Comparison of ENCODE assay signal across 9 mouse cellular contexts in genomic region chr5:35278019-35278418, GRCm38 (mm10). TPM values are rescaled to one million over a fixed set of nuclear protein-coding genes. Genes with fewer than 3 reads are reported as not detected.
DNase-seq lines count a peak whose midpoint lies in the region; ATAC-seq lines count a peak whose summit lies in the region.
"Had no signal": no experiment of that assay in that cellular context is flagged by ENCODE, and none has a peak within 500 bp of the region (broad histone marks: within the 10 kb centered on the region; RNA-seq: fewer than 3 reads in every experiment).

Gene Adra2c (plus strand): TSS chr5:35278319.

- no peaks in the 10 kb centered on the region for H3K9me3 ChIP-seq in lung, embryonic 15.5 days
- H3K9me3 ChIP-seq in limb, embryonic 11.5 days (ENCODE audit: control insufficient read depth, low read length): no peaks in the 10 kb centered on the region
- no peaks in the 10 kb centered on the region for H3K9me3 ChIP-seq in stomach, embryonic 15.5 days

- H3K36me3 ChIP-seq in lung, embryonic 15.5 days: no peaks in the 10 kb centered on the region
- no peaks in the 10 kb centered on the region for H3K36me3 ChIP-seq in limb, embryonic 11.5 days (ENCODE audit: control insufficient read depth, insufficient read depth, low read length)
- H3K36me3 ChIP-seq in stomach, embryonic 15.5 days: no peaks in the 10 kb centered on the region

- ATAC-seq in lung, embryonic 15.5 days (ENCODE audit: borderline replicate concordance, extremely low read depth, low FRiP score, low TSS enrichment): no peak
- no peak for ATAC-seq in limb, embryonic 11.5 days (ENCODE audit: insufficient number of reproducible peaks, low FRiP score, low TSS enrichment, low read depth)
- ATAC-seq in stomach, embryonic 15.5 days (ENCODE audit: insufficient read depth, low FRiP score, low read depth): no peak

- peaks cover 22% of the 10 kb centered on the region; the same call in 1 of the 2 replicates for H3K4me1 ChIP-seq in lung, embryonic 15.5 days
- peaks cover 10% of the 10 kb centered on the region; the same call in 1 of the 2 replicates for H3K4me1 ChIP-seq in limb, embryonic 11.5 days (ENCODE audit: control insufficient read depth, insufficient read depth, low read length)
- peaks cover 16% of the 10 kb centered on the region for H3K4me1 ChIP-seq in stomach, embryonic 15.5 days

- no peak for DNase-seq in frontal cortex, adult 2 months (ENCODE audit: extremely low spot score in 1 of 2, low spot score in 1 of 2)
- DNase-seq in frontal cortex, postnatal 14 days (ENCODE audit: low spot score in 2 of 2): no peak
- no peak for DNase-seq in lung, postnatal 36 days
- DNase-seq in limb, embryonic 11.5 days (ENCODE audit: low spot score): no peak
- DNase-seq in adrenal gland, postnatal 10 days: no peak
- DNase-seq in adrenal gland, adult 18-20 months (ENCODE audit: low spot score in 2 of 2): no peak
- DNase-seq: thymus, adult 2 months had no signal

- H3K27ac ChIP-seq in lung, embryonic 15.5 days: no peak within 1 kb of the TSS
- no peak within 1 kb of the TSS for H3K27ac ChIP-seq in limb, embryonic 11.5 days (replicated peaks; ENCODE audit: low read depth, low read length)
- H3K27ac ChIP-seq in stomach, embryonic 15.5 days: no peak within 1 kb of the TSS

- H3K4me3 ChIP-seq in lung, embryonic 15.5 days: peak within 1 kb of the TSS; percentile 46
- H3K4me3 ChIP-seq in limb, embryonic 11.5 days (ENCODE audit: low read depth, low read length): peak within 1 kb of the TSS; percentile 35
- peak within 1 kb of the TSS; percentile 40 for H3K4me3 ChIP-seq in stomach, embryonic 15.5 days (replicated peaks)

- peaks cover 86% of the 10 kb centered on the region for H3K27me3 ChIP-seq in lung, embryonic 15.5 days
- peaks cover 65% of the 10 kb centered on the region for H3K27me3 ChIP-seq in limb, embryonic 11.5 days (ENCODE audit: control insufficient read depth, insufficient read depth, low read length)
- peaks cover 69% of the 10 kb centered on the region for H3K27me3 ChIP-seq in stomach, embryonic 15.5 days (replicated peaks)

- no peak within 1 kb of the TSS for H3K9ac ChIP-seq in lung, embryonic 15.5 days
- 0 out of 2 replicates have a peak within 1 kb of the TSS, but pooled peaks have one; percentile 7 for H3K9ac ChIP-seq in limb, embryonic 11.5 days (ENCODE audit: low read length)
- no peak within 1 kb of the TSS for H3K9ac ChIP-seq in stomach, embryonic 15.5 days

- 51% methylated on average over 3 of the region's 3 CpGs for WGBS in lung, embryonic 15.5 days
- 45% methylated on average over 3 of the region's 3 CpGs for WGBS in limb, embryonic 11.5 days
- WGBS in stomach, embryonic 15.5 days: 46% methylated on average over 3 of the region's 3 CpGs

- H3K4me2 ChIP-seq in lung, embryonic 15.5 days: peak within 1 kb of the TSS; percentile 90
- peak within 1 kb of the TSS; percentile 87 for H3K4me2 ChIP-seq in limb, embryonic 11.5 days (ENCODE audit: low read depth, severe bottlenecking)
- peak within 1 kb of the TSS; percentile 86 for H3K4me2 ChIP-seq in stomach, embryonic 15.5 days

RNA-seq across cellular contexts. Expression of gene Adra2c, which starts in this region (rescaled TPM):
- 10.8 and 11.1 TPM in 2 replicates for polyA plus RNA-seq in frontal cortex, adult 2 months (2012; rRNA removed)
- not detected in 2 replicates for polyA plus RNA-seq in lung, embryonic 15.5 days (2015; fragmentation: Nextera tagmentation; extraction: Ambion mirVana)
- not detected in 2 replicates for polyA plus RNA-seq in limb, embryonic 11.5 days (2014; fragmentation: Nextera tagmentation; extraction: Ambion mirVana)
- 0.06 TPM in 1 of 2 replicates, not detected in the other for polyA plus RNA-seq in stomach, embryonic 15.5 days (2015; fragmentation: Nextera tagmentation; extraction: Ambion mirVana)
- 1 to 10 TPM in 1 of 2 experiments, under 1 TPM in 1; 0.69 to 1.2 TPM for total RNA-seq in adrenal gland, postnatal 10 days (2021)
- total RNA-seq in adrenal gland, adult 18-20 months (2021): 1 to 10 TPM in 1 of 2 experiments, under 1 TPM in 1; 0.70 to 1.2 TPM

Comparison
In these comparisons a context has a peak if more than half of its experiments do, and no peak if none do; other contexts are left out.
1. RNA of gene Adra2c (polyA plus RNA-seq): 10.8 to 11.1 TPM in frontal cortex, adult 2 months; 0.06 TPM in stomach, embryonic 15.5 days, not detected in lung, embryonic 15.5 days and not detected in limb, embryonic 11.5 days; every median in the first group is over 10 times any median in the second.
2. Peak in every context shown above with its lines, with median percentiles within 50 percentile points of each other: H3K4me2 ChIP-seq and H3K4me3 ChIP-seq.